Mouse (Mus musculus): ENCODE measurements around the gene Dtnb. TPM values are rescaled to one million over a fixed set of nuclear protein-coding genes. Genes with fewer than 3 reads are reported as not detected.

The Dtnb gene
- total and polyA plus RNA-seq, 2 experiments from 2014 or later: 4.7 to 25.5 TPM

DNA sequence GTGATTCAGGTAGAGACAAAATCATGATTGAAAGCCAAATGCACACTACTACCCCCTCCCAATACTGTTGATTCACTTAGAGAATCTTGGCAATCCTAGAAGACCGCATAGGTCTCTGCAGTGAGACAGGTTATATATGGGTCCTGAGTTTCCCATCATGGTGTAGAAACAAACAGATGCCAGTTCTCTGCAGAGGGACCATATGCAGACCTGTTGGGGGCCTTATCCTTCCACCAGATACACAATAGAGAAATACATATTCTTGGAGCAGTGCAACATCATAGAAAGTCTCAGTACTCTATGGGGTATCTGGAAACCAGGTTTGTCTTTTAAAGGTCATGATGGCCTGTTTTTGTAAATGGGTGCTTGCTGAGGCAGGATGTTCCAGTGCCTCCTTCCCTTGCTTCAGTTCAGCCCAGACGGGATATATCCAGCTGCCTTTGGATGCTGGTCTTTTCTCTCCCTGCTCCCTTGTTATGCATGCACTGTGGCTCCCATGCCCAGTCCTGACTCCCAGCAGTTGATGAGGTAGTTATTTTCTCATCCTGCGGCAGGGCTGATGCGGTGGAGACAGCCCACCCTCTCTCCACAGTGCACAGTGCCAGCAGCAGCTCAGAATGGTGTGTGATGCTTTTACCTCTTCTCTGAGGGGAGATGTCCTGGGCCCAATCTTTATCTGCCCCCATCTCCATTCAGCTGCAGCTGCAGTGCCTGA is 188.9 kb downstream of the Dtnb start:
- DNase-seq (ENCODE audit: low spot score): no peak
- no peak overlapping the region for H3K9ac ChIP-seq (replicated peaks; ENCODE audit: low read depth, low read length)

DNA sequence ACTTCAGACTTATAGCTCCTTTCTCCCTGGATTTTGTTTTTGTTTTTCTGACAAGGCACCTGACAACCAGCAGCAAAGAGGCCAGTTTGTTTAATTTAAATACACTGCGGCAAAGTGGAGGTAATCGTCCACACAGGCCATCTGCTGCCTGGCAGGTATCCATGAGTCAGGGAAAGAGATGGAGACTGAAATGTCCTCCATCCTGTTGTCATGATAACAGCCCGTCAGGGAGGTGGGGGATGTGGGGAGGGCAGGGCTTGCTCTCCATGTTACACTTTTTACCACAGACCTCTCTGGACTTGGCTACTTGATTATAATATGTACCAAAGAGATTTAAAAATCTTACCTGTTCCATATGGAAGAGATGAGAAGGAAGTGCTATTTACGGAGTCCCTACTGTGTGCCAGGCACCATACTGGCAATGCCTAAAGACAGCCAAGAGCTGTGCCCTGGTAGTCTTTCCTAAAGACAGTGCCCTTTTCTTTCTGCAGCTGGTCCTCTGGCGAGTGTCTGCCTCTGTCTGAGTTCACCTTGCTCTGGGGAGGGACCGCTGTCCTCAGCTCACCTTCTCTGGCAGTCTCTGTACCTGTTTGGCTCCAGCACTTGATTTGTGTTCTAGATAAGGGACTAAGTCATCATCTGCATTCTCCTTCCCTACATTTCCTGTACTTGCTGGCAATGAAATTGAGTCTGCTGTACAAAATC is 189.6 kb downstream of the Dtnb start:
- Histone ChIP-seq H3K27me3 (ENCODE audit: control insufficient read depth, insufficient read depth, low read length) (no peaks in the 10 kb centered on the region), H3K9ac (replicated peaks; ENCODE audit: low read depth, low read length) (no peak overlapping the region), H3K9me3 (replicated peaks; ENCODE audit: control insufficient read depth, low read length) (no peaks in the 10 kb centered on the region), H3K36me3 (replicated peaks; ENCODE audit: control insufficient read depth, insufficient read depth, low read length) (no peaks in the 10 kb centered on the region), H3K27ac (ENCODE audit: low read depth) (no peak overlapping the region), H3K4me2 (ENCODE audit: low read depth, low read length) (no peak overlapping the region), H3K4me1 (ENCODE audit: control insufficient read depth, insufficient read depth) (peaks cover 10% of the 10 kb centered on the region), H3K4me3 (ENCODE audit: low read depth, low read length) (no peak overlapping the region)
- DNase-seq (ENCODE audit: low spot score) (no peak), ATAC-seq (ENCODE audit: insufficient read depth, low read depth) (no peak)
- WGBS: 69% methylated on average over 6 of the region's 6 CpGs
- TF ChIP-seq CTCF (IDR thresholded peaks at IDR 0.05; ENCODE audit: low read depth): no peak
- no peak for TF ChIP-seq EP300 (IDR thresholded peaks at IDR 0.05; ENCODE audit: low read depth)

More for the DNA sequence above, 188.9 kb downstream of the Dtnb start:
- no peak for TF ChIP-seq CTCF (IDR thresholded peaks at IDR 0.05; ENCODE audit: low read depth)
- no peak for TF ChIP-seq EP300 (IDR thresholded peaks at IDR 0.05; ENCODE audit: low read depth)
- no peak for ATAC-seq (ENCODE audit: insufficient read depth, low read depth)
- H3K4me3 ChIP-seq (ENCODE audit: low read depth, low read length): no peak overlapping the region
- peaks cover 10% of the 10 kb centered on the region for H3K4me1 ChIP-seq (ENCODE audit: control insufficient read depth, insufficient read depth)
- H3K9me3 ChIP-seq (replicated peaks; ENCODE audit: control insufficient read depth, low read length): no peaks in the 10 kb centered on the region
- 78% methylated on average over 4 of the region's 4 CpGs for WGBS
- no peak overlapping the region for H3K27ac ChIP-seq (ENCODE audit: low read depth)
- no peak overlapping the region for H3K4me2 ChIP-seq (ENCODE audit: low read depth, low read length)
- H3K36me3 ChIP-seq (replicated peaks; ENCODE audit: control insufficient read depth, insufficient read depth, low read length): no peaks in the 10 kb centered on the region
- no peaks in the 10 kb centered on the region for H3K27me3 ChIP-seq (ENCODE audit: control insufficient read depth, insufficient read depth, low read length)

DNA sequence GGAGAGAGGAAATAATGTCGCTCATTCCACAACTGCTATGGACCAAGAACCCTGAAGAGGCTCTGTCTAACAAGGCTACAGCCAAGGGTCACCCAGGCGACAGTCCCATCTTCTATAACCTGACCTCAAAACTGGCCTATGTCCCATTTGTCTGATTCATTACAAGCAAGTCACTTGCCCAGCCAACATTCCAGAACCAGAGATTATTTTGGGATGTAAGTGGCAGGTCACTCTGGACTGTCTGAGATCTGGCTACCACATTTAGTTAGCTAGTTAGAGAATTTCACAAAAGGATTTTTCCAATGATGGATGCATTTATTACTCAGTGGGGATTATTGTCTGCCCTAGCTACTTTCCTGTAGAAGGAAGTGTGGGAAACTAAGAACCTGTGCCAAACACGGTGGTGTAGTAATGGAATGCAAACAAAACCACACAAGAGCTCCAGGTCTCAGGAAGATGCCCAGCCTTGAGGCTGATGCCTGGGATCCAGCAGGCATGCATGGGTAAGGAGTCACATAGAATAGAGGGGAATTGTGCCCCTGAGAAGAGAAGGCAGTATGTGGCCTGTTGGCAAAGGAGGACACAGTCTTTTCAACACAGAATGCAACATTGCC is 192.1 kb downstream of the Dtnb start:
- Histone ChIP-seq H3K4me1 (ENCODE audit: control insufficient read depth, insufficient read depth) (peaks cover 10% of the 10 kb centered on the region), H3K27ac (ENCODE audit: low read depth) (peak overlapping the region; percentile 11), H3K9me3 (replicated peaks; ENCODE audit: control insufficient read depth, low read length) (no peaks in the 10 kb centered on the region), H3K4me3 (ENCODE audit: low read depth, low read length) (no peak overlapping the region), H3K9ac (replicated peaks; ENCODE audit: low read depth, low read length) (no peak overlapping the region), H3K4me2 (ENCODE audit: low read depth, low read length) (no peak overlapping the region), H3K36me3 (replicated peaks; ENCODE audit: control insufficient read depth, insufficient read depth, low read length) (no peaks in the 10 kb centered on the region), H3K27me3 (ENCODE audit: control insufficient read depth, insufficient read depth, low read length) (no peaks in the 10 kb centered on the region)
- DNase-seq (ENCODE audit: low spot score) (peak; percentile 44), ATAC-seq (ENCODE audit: insufficient read depth, low read depth) (peak; percentile 74)
- TF ChIP-seq CTCF (IDR thresholded peaks at IDR 0.05; ENCODE audit: low read depth) (no peak), EP300 (IDR thresholded peaks at IDR 0.05; ENCODE audit: low read depth) (no peak)
- WGBS: 31% methylated on average over 3 of the region's 3 CpGs

DNA sequence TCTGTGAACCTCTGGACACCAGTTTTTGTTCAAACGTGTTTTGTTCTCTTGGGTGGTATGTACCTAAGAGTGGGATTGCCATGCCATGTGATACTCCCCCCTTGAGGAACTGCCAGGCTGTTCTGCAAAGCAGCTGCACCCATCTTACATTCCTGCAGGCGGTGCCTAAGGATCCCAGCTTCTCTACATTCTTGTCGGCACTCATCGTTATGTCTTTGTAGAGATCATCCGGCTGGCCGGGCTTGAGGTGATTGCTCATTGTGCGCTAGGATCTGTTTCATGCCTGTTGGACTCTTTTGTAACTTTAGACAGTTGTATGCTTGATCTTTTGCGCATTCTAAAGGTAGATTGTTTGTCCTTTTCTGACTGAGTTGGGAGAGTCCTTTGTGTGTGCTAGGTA is 195.2 kb downstream of the Dtnb start:
- Histone ChIP-seq H3K27ac (ENCODE audit: low read depth) (no peak overlapping the region), H3K4me2 (ENCODE audit: low read depth, low read length) (no peak overlapping the region), H3K9me3 (replicated peaks; ENCODE audit: control insufficient read depth, low read length) (no peaks in the 10 kb centered on the region), H3K4me3 (ENCODE audit: low read depth, low read length) (no peak overlapping the region), H3K4me1 (ENCODE audit: control insufficient read depth, insufficient read depth) (peaks cover 10% of the 10 kb centered on the region), H3K36me3 (replicated peaks; ENCODE audit: control insufficient read depth, insufficient read depth, low read length) (no peaks in the 10 kb centered on the region), H3K27me3 (ENCODE audit: control insufficient read depth, insufficient read depth, low read length) (no peaks in the 10 kb centered on the region), H3K9ac (replicated peaks; ENCODE audit: low read depth, low read length) (no peak overlapping the region)
- no peak for ATAC-seq (ENCODE audit: insufficient read depth, low read depth)
- DNase-seq (ENCODE audit: low spot score): no peak
- WGBS: 64% methylated on average over 8 of the region's 8 CpGs
- no peak for TF ChIP-seq CTCF (IDR thresholded peaks at IDR 0.05; ENCODE audit: low read depth)
- TF ChIP-seq EP300 (IDR thresholded peaks at IDR 0.05; ENCODE audit: low read depth): no peak

GRCm38 (mm10) chr12:3768391-3768790 is 196.2 kb downstream of the Dtnb start:
- ATAC-seq (ENCODE audit: insufficient read depth, low read depth): no peak
- no peak for TF ChIP-seq CTCF (IDR thresholded peaks at IDR 0.05; ENCODE audit: low read depth)
- no peak for TF ChIP-seq EP300 (IDR thresholded peaks at IDR 0.05; ENCODE audit: low read depth)

More at GRCm38 (mm10) chr12:3768391-3768790, 196.2 kb downstream of the Dtnb start:
- DNase-seq (ENCODE audit: low spot score): no peak
- H3K27me3 ChIP-seq (ENCODE audit: control insufficient read depth, insufficient read depth, low read length): no peaks in the 10 kb centered on the region
- no peak overlapping the region for H3K27ac ChIP-seq (ENCODE audit: low read depth)
- no peaks in the 10 kb centered on the region for H3K36me3 ChIP-seq (replicated peaks; ENCODE audit: control insufficient read depth, insufficient read depth, low read length)
- no peak overlapping the region for H3K9ac ChIP-seq (replicated peaks; ENCODE audit: low read depth, low read length)
- H3K4me3 ChIP-seq (ENCODE audit: low read depth, low read length): no peak overlapping the region
- peaks cover 10% of the 10 kb centered on the region for H3K4me1 ChIP-seq (ENCODE audit: control insufficient read depth, insufficient read depth)
- H3K9me3 ChIP-seq (replicated peaks; ENCODE audit: control insufficient read depth, low read length): no peaks in the 10 kb centered on the region
- H3K4me2 ChIP-seq (ENCODE audit: low read depth, low read length): no peak overlapping the region
- 97% methylated on average over 4 of the region's 4 CpGs for WGBS

Data from heart, postnatal 0 days (tissue).